Mouse (Mus musculus) intestine, embryonic 15.5 days (tissue): ENCODE measurements around the gene Agl. TPM values are rescaled to one million over a fixed set of nuclear protein-coding genes. Genes with fewer than 3 reads are reported as not detected.

Source experiments
- ATAC-seq: fragments of 200-750 bp; cut with Nextera tagmentation; 2 replicates; pipeline ENCODE4 v1.8.0; 2017; ENCODE audit warnings: moderate TSS enrichment, moderate library complexity
- H3K27ac ChIP-seq: fragments of 300-500 bp; sonication (generic); 2 replicates; pipeline ENCODE4 v1.5.1; 2015; ENCODE audit warnings: mild to moderate bottlenecking, inconsistent platforms
- H3K27me3 ChIP-seq: fragments of 300-500 bp; sonication (generic); replicated peaks from 2 replicates; pipeline ENCODE4 v1.6.1; 2015; ENCODE audit warnings: inconsistent platforms
- H3K36me3 ChIP-seq: fragments of 300-500 bp; sonication (generic); 2 replicates; pipeline ENCODE4 v1.6.1; 2015; ENCODE audit warnings: inconsistent platforms
- H3K4me1 ChIP-seq: fragments of 300-500 bp; sonication (generic); replicated peaks from 2 replicates; pipeline ENCODE4 v1.6.1; 2015; ENCODE audit warnings: inconsistent platforms
- H3K4me2 ChIP-seq: fragments of 300-500 bp; sonication (generic); replicated peaks from 2 replicates; pipeline ENCODE4 v1.6.1; 2015; ENCODE audit warnings: mild to moderate bottlenecking, inconsistent platforms
- H3K4me3 ChIP-seq: fragments of 300-500 bp; sonication (generic); replicated peaks from 2 replicates; pipeline ENCODE4 v1.5.1; 2015; ENCODE audit warnings: inconsistent platforms
- H3K9ac ChIP-seq: fragments of 300-500 bp; sonication (generic); 2 replicates; pipeline ENCODE4 v1.6.1; 2015; ENCODE audit warnings: inconsistent platforms
- H3K9me3 ChIP-seq: fragments of 300-500 bp; sonication (generic); 2 replicates; pipeline ENCODE4 v1.6.1; 2016; ENCODE audit warnings: inconsistent platforms
- WGBS: fragments of 180-500 bp; shearing (Covaris S2); methylation state at CpG from one replicate; pipeline ENCODE4 v1.1.7; 2015; 5-methylcytosine and 5-hydroxymethylcytosine counted together
- polyA plus RNA-seq: library from polyadenylated mRNA; unstranded; fragments of >200 nt; fragmentation: Nextera tagmentation; extraction: Ambion mirVana; gene quantifications from 2 replicates; pipeline ENCODE4 v1.2.1, GENCODE M21; 2015

Agl gene
- polyA plus RNA-seq, 1 experiment from 2014 or later: 12.1 TPM

- no peak for ATAC-seq
- no peaks in the 10 kb centered on the region for H3K4me1 ChIP-seq
- H3K9me3 ChIP-seq: no peaks in the 10 kb centered on the region
- H3K27ac ChIP-seq: no peak overlapping the region
- no peak overlapping the region for H3K4me3 ChIP-seq
- H3K4me2 ChIP-seq: no peak overlapping the region
- no peaks in the 10 kb centered on the region for H3K36me3 ChIP-seq
- H3K27me3 ChIP-seq: no peaks in the 10 kb centered on the region
- WGBS: 90% methylated on average over 4 of the region's 4 CpGs
- H3K9ac ChIP-seq: no peak overlapping the region
These were observed 106.4 kb downstream of the Agl start for GRCm38 (mm10) chr3:116701601-116702000.

- no peaks in the 10 kb centered on the region for H3K4me1 ChIP-seq
- no peak overlapping the region for H3K27ac ChIP-seq
- H3K9ac ChIP-seq: no peak overlapping the region
- ATAC-seq: no peak
- H3K27me3 ChIP-seq: no peaks in the 10 kb centered on the region
- no peak overlapping the region for H3K4me3 ChIP-seq
- H3K4me2 ChIP-seq: no peak overlapping the region
- no peaks in the 10 kb centered on the region for H3K9me3 ChIP-seq
- no peaks in the 10 kb centered on the region for H3K36me3 ChIP-seq
- 73% methylated on average over 2 of the region's 2 CpGs for WGBS
These were observed 109.2 kb downstream of the Agl start for GRCm38 (mm10) chr3:116698786-116699185.

GRCm38 (mm10) chr3:116695666-116695985 lies 112.3 kb downstream of the Agl start:
- H3K4me2 ChIP-seq: no peak overlapping the region
- H3K4me1 ChIP-seq: no peaks in the 10 kb centered on the region
- H3K9ac ChIP-seq: no peak overlapping the region
- no peaks in the 10 kb centered on the region for H3K36me3 ChIP-seq
- H3K9me3 ChIP-seq: no peaks in the 10 kb centered on the region
- no peak for ATAC-seq
- H3K4me3 ChIP-seq: no peak overlapping the region
- H3K27ac ChIP-seq: no peak overlapping the region
- WGBS: 84% methylated on average over 2 of the region's 2 CpGs
- H3K27me3 ChIP-seq: no peaks in the 10 kb centered on the region

GRCm38 (mm10) chr3:116694955-116695665 lies 112.9 kb downstream of the Agl start:
- Histone ChIP-seq H3K4me1 (no peaks in the 10 kb centered on the region), H3K27ac (no peak overlapping the region), H3K9ac (no peak overlapping the region), H3K4me3 (no peak overlapping the region), H3K36me3 (no peaks in the 10 kb centered on the region), H3K27me3 (no peaks in the 10 kb centered on the region), H3K4me2 (no peak overlapping the region), H3K9me3 (no peaks in the 10 kb centered on the region)
- WGBS: 84% methylated on average over 8 of the region's 8 CpGs
- ATAC-seq: no peak

GRCm38 (mm10) chr3:116694312-116694711 lies 113.7 kb downstream of the Agl start:
- no peak overlapping the region for H3K4me3 ChIP-seq
- H3K9ac ChIP-seq: no peak overlapping the region
- H3K36me3 ChIP-seq: no peaks in the 10 kb centered on the region
- no peak overlapping the region for H3K4me2 ChIP-seq
- no peaks in the 10 kb centered on the region for H3K9me3 ChIP-seq
- ATAC-seq: no peak
- H3K4me1 ChIP-seq: no peaks in the 10 kb centered on the region
- no peaks in the 10 kb centered on the region for H3K27me3 ChIP-seq
- no peak overlapping the region for H3K27ac ChIP-seq
- 88% methylated on average over 3 of the region's 3 CpGs for WGBS

Other genes starting within 250 kb of the Agl start
- 3.5 and 3.6 TPM in 2 replicates for gene Lrrc39, start 245.2 kb downstream of the Agl start, polyA plus RNA-seq
- gene Sass6, start 213.2 kb downstream of the Agl start, polyA plus RNA-seq: 18.0 and 20.1 TPM in 2 replicates
- 21.9 and 22.9 TPM in 2 replicates for gene Trmt13, start 193.6 kb downstream of the Agl start, polyA plus RNA-seq
- gene Mfsd14a, start 145.5 kb downstream of the Agl start, polyA plus RNA-seq: 82.6 and 87.3 TPM in 2 replicates
- gene Gm43191, start 126.9 kb downstream of the Agl start, polyA plus RNA-seq: not detected in 2 replicates
- 18.5 and 19.4 TPM in 2 replicates for gene Slc35a3, start 95.3 kb downstream of the Agl start, polyA plus RNA-seq
- 36.6 and 39.0 TPM in 2 replicates for gene Frrs1, start 51.3 kb upstream of the Agl start, polyA plus RNA-seq
- not detected in 2 replicates for gene 4930455H04Rik, start 160.1 kb upstream of the Agl start, polyA plus RNA-seq
- gene Palmd, start 160.8 kb upstream of the Agl start, polyA plus RNA-seq: 2.9 and 3.2 TPM in 2 replicates